Mouse (Mus musculus) spleen, postnatal 14 days (tissue): ENCODE measurements around the gene Fa2h.

ENCODE experiments used
- DNase-seq, 2 experiments: peaks; one replicate each; pipeline ENCODE4 v3.0.0; 2021 to 2022; ENCODE audit warnings: low spot score in 2 of 2

The Fa2h gene

DNA sequence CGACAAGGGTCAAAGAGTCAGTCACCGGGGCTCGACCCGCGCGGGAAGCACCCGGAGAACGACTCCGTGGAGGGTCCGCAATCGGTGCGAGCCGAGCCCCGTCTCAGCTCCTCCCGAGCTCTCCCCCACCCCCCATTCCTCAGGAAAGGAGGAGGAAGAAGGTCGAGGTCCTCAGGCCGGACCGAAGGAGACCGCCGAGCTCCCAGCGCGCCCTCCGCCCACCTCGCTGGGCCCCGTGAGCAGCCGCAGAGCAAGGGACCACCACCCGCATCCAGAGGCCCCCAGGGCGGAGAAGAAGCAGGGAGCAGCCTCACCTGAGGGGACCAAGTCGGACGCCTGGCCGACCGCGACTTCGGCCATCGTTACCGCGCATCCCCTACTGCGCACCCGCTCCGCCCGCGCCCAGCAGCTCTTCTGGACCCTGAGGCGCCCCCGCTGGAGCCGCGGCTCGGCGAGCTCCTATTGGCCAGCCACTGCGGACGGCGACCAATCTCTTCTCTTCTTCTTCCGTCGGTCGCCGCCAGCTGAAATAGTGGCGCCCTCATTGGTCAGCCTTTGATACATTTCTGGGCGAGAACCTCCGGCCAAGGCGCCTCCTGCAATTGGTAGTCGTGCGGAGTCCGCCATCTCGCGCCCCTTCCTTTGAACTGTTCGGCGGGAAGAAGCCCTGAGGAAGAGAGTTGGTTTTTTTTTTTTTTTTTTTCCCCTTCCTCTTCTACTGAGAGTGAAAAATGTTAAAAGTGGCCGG is 93.6 kb downstream of the Fa2h start, which contains the start of gene Rfwd3:
TSS of gene Rfwd3 (minus strand) at position 402 of the 748 bp plus-strand sequence.
- DNase-seq, result peak; percentile 90 to 93

DNA sequence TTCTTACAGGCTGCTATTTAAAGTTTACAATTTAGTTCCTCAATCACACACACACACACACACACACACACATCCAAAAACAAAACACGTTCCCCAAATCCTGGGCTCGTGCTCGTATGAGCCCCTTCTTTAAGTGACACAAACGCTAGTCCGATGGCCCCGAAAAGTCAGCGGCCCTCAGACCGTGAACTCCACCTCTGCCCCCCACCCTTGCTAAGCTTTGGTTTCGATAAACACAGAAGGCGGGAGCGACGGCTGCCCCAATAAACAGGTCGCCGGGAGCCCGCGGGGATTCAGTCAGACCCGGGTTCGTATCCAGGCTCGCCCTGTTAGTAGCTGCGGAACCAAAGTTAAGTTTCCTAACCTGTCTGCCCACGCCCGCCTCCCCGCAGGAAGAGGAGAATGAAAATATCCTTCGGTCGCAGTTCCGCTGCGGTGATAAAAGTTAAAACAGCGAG is 94.2 kb downstream of the Fa2h start:
- DNase-seq, result peak; percentile 49 to 69

DNA sequence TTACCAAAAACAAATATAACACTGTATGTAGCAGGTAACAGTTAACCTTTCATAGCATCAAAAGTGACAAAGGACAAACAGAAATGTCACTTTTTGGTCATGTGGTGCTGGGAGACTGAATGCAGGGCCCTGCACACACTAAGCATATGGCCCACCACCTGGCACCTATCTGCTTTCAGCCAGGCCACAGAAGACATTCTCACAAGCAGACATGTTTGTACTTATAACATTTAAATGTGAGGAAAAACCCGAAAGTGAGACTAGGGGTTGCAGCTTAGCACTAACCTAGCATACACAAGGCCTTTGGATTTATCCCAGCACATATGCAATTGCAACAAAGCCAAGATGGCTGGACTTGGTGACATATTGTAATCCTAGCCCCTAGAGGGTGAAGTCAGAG is 95.6 kb downstream of the Fa2h start:
- no peak for DNase-seq
